Mouse (Mus musculus) kidney, adult 8-10 months (tissue): ENCODE results near the gene Gm1604a.
"Not testable (repeated sequence)": the region's sequence is repeated elsewhere in the genome, so short reads cannot be mapped to it uniquely, and the experiment has no call there.

Source experiments
- DNase-seq, 2 experiments: peaks; one replicate each; pipeline ENCODE4 v3.0.0; 2022

Gm1604a gene

DNA sequence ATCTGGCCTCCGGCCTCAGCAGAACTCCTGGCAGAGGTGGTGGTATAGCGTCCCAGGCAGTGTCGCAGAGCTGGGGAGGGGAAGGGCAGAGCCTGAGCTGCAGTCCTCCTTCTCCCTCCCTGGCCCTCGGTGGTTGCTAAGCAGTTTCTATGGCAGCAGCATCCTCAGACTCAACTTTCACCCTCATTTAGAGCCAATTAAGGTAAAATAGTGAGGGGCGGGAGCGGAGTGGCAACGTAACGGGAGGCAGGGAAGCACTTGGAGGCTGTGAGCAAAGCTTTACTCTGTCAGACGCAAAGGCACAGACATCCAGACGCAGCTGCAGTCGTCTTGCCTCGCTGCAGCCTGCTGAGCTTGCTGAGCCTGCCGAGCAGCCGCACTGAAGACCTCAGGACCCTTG is at the start of gene Gm1604a:
TSS of gene Gm1604a (plus strand) at position 312 of the 400 bp plus-strand sequence.
- not testable (repeated sequence) for DNase-seq

DNA sequence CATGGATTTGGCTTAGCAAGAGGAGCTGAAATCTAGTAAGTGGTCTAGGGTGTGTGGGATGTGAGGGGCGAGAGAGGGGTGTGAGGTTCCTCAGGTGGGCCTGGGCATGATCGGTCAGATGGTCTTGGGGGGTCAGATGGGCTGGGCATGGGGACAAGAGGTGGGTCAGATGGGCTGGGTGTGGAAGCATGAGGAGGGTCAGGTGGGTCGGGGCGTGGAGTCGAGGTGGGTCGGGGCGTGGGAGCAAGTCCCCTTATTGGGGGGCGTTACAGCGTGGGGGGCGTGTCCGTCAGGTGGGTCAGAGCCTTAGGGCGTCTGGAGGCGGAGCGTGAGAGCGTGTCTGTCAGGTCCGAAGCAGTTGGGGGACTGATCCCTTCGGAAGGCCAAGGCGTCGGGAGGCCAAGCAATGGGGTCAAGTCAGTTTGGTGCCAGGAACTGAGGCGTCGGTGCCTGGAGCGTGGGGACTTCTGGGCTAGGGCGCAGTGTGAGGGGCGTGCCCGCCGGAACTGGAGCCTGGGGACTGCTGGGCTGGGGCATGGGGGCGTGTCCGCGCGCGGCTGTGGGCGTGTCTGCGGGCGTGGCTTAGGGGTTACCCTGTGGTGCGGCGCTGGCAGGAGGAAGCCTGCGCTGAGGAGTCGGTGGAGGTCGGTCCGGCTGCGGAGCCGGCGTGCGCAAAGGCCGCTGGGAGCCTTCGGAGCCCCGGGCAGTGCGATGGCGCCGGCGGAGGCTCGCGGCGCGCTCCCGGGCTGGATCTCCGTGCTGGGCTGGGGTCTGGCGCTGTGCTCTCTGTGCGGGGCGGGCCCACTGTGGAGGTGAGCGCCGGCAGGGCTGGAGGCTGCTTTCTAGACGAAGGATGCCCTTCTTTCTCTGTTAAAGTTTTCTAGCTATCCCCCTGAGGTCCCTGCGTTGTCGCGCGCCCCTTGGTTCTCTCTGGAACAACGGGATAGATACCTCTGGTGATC is 46.8 kb upstream of the Gm1604a start, which contains the start of gene Gm49721:
TSS of gene Gm49721 (plus strand) at position 618 of the 962 bp plus-strand sequence.
- peak; percentile 80 for DNase-seq

DNA sequence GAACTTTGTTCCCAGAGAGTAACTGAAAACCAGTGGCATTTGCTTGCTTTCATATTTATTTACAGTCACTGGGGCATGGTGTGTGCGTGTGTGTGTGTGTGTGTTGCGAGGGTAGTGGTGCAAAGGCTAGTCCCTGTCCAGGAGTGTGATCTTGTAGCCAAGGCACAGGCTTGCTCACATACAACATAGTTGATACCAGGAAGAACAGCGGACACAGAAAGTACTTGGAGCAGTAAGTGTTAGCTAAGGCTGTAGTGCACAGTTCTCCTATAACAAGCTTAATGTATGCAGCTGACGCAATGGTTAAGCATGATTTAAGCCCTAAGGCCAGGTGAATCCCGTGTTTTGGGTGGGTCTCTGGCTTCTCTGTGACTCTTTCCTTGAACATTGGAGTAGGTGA is 46.0 kb upstream of the Gm1604a start:
- not testable (repeated sequence) for DNase-seq

DNA sequence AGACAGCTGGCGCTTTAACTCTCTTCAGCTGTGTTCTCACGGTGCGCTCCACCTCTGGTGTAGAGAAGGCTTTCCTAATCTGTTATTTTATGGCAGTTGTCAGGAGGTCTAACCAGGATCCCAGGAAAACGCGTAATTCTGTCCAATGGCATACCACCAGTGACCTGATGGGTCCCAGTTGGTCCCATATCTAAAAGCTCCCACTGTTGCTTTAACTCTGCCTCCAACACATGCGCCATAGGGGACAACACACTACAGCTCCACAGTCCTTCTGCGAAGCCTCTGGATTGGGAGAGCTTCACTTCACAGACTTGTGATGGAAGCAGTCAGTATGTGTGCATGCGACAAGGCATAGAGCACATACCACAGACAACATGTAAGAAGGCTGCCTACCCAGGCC is 45.2 kb upstream of the Gm1604a start:
- not testable (repeated sequence) for DNase-seq

DNA sequence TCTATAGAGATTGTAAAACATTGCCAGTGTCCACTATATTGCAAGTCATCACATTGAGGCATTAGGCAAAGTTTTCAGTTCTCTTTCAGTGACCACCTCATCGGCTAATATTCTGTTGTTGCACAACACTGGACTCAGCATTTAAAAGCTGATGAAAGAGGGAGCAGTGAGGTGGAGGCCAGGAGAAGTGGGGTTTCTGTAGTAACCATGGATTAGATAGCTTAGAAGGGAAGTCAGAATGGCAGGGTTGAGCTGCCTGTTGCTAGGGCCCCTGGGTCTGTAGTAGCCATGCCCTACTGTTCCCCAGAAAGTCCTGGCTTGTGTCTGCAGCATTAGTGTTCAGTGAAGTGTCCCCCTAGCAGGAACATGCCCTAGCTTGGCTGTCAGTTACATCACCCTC is 39.2 kb upstream of the Gm1604a start:
- DNase-seq, result not testable (repeated sequence)

DNA sequence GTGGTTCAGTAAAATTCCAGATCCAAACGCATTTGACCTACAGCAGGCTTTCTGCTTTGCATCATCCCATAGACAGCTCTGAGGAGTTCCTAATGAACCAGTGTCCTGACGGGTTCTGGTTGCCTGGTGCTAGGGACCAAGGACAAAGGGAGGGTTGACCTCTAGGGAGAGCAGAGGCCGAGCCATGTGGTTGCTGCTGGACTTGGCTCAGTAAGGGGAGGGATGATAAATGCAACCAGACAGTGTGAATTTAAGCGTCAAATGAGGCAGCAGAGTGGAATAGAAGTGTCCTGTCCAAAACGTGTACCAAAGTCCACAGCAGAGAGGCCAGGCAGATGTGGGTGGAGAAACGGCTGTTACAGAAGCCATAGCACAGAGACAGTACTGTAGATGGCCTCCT is 29.9 kb upstream of the Gm1604a start:
- DNase-seq, result not testable (repeated sequence)

DNA sequence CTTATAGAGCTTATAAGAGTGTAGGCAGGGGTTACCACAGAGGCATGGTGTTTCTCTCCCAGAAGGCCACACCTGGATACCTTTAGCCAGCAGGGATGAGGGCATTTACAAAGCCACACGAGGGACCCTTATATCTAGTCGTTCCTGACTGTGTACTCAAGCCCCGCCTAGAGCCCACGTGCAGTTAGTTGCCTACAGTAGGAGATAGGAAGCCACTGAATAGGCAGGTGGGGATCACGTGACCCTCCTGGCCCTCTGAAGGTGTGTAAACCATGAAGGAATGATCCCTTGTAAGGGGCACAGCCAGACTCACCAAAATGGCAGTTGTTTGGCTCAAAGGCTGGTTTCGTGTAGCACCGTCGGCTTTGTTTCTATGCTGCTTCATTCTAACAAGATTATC is 28.5 kb upstream of the Gm1604a start:
- not testable (repeated sequence) for DNase-seq

DNA sequence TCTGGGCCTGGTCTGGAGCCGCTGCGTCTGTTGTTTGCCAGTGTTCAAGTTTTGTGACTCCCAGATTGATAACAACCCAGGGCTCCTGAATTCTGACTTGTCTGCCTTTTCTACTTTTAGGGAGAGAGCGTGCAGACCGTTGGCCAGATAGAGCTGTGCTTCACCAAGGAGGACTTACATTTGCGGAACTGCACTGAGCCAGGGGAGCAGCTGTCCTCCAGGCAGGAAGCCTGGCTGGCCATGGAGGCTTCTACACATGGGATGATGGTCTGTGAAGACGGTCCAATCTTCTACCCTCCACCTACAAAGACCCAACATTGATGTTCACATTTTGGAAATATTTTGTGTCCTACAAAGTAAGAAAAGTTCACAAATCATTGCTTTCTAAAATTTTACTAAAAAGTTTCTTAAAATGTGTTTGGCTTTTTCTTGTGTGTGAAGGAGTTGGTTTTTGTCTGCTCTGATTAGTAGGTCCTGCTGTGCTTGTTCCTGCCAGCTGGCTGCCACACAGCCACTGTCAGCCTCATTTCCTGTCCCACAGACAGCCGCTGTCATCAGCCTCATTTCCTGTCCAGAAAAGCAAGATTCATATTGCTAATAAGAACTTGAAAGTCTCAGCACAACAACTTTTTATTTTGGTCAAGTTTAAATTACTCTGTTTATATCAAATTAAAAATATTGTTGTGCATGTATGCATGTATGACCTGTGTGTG is 27.4 kb upstream of the Gm1604a start:
- DNase-seq, result not testable (repeated sequence)

DNA sequence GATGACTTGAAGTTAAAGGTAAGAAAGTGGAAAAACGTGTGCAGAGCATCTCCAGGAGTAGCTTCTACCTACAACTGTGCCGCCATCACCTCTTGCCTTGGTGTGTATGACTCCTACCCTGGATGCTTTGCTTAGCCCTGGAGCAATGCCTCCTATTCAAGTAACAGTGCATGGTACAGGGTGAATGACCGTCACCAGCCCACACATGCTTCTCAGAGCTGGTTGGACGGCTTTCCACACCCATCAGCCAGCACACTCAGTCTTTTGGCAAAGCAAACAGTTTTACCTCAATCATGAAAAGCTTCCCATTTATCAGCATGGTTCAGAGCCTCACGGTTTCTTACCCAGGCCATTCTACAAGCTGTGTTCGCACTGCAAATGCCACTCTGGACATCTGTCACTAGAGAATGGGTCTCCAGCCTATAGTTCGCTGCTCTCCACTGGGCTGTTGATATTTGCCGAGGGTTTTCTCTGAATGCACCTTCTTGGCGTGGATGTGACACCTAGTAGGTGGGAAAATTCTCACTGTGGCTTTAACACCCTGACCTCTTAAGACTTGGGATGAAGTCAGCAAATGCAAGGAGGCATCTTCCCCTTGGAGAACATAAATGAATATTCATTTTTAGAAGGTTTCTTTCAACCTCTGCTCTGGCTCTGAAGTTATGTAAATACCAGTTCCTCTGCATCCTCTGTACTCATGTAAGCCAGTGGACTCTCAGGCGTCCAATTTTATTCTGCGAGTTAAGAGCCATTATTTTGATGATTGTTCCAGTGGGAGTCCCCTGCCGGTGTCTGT is 23.4 kb upstream of the Gm1604a start:
- DNase-seq, result not testable (repeated sequence)

DNA sequence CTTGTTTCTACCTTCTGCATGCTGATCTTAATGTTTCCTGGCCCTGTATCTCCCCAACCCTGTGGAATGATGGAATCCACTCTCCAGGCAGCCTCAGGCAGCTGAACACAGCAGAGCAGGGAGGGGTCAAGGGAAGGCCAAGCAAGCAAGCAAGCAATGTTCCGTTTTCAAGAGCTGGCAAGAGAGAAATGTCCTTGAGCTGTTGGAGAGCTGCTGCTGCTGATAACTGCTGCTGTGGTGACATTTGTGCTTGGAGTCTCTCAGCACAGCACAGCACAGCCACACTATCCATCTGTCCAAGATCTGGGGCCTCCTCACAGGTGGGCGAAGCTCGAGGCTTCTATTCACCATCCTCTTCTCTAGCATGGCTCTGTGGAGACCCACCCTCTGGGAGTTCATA is 22.0 kb upstream of the Gm1604a start:
- not testable (repeated sequence) for DNase-seq

DNA sequence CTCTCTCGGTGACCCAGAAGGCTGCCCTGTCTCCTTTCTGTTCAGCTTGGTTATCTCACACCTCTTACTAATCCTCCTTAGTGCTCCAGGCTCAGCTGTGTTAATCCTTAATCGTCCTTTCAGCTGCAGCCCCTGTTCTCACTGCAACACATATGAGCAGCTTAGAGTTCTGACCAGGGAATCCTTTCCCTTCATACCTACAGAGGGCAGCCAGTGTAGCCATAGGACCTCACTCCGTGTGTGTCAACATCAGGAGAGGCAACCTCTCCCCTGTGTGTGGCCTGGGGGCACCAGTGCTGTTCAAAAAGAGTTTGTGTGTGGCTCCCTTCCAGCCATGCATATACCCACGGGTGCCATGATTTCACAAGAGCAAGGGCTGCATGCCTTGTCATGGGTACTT is 19.7 kb upstream of the Gm1604a start:
- DNase-seq, result not testable (repeated sequence)

DNA sequence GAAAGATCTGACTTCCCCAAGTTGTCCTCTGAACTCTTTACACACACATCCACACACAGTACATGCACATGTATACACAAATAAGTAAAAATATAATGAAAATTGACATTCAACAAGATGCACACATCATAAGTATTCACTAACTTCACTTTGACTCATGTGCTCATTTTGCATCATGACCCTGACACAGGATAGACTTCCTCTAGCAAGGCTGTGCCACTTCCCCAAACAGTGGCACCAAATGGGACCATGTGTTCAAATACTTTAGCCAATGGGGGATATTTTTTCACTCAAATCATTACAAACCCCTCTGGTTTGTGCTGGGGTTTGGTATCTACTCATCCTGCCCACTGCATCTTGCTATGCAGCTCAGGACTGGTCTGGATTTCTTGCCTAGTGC is 16.5 kb upstream of the Gm1604a start:
- DNase-seq, result not testable (repeated sequence)

DNA sequence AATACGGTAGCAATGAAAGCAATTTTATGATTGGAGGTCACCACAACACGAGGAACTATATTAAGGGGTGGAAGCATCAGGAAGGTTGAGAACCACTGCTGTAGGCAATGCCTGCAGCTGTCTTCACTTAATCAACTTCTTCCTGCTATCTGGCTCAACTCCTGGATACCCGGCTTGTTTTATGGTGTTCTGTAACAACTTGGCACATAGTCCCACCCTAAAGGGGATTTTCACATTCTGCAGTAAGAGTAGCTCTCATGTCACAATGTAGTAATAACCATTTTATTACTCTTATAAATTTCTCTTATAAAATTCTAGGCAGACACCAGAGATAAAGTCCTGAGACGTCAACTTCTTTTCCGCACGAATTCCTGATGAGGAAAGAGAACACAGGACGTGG is 15.9 kb upstream of the Gm1604a start:
- not testable (repeated sequence) for DNase-seq

DNA sequence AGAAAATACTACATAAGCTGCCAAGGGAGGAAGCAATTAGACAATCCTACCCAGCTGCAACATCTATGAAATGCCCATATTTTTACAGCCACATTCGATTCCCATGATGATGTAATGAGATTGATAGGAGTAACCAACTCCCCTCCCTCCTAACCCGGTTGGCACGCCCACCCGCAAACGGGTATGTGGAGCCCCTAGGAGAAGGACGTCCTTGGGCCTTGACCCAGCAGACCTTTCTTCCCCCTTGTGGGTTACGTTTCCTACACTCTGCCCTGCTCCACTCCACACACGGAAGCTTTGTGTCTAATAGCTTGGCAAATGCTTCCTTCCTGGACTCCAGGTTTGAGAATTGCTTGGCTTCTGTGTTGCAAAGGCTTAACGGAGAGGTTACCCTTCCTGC is 15.5 kb upstream of the Gm1604a start:
- DNase-seq, result not testable (repeated sequence)

DNA sequence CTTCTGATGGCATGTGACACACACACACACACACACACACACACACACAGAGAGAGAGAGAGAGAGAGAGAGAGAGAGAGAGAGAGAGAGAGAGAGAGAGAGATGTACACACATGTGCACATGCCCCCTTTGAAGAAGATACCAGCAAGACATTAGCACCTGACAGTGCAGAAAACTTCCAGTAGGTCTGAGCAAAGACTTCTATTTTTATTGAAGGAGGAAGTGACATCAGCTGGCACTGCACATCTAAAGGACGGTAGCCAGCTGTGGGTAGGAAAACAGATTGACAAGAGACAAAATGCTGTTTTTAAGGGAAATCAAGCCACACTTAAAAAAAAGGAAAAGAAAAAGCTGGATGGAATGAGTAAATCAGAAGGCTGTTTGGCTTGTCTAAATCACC is 11.2 kb upstream of the Gm1604a start:
- not testable (repeated sequence) for DNase-seq

DNA sequence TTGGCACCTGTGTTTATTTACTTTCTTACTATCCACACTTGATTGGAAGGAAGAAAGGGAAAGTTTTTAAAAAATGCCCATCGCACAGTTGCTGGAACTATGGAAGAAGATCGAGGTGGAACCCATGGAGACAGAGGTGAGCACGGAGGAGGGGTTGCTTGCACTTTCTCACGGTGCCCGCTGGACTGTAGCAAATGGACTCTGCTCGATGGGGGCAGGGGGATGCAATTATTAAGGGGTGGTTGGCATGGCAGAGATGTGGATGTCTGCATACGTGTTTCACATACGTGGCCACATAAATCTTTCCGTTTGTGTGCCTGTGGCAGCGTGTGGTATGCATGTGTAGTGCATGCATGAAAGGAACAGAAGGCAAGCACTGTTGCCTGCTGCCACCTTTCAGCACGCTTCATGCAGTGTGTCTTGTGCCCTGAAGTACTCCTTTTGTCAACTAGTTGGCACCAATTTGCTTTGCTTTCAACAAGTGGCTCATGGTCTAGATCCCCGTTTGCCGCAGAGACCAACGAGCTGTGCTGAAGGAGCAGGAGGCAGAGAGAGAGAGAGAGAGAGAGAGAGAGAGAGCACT is 487 bp downstream of the Gm1604a start:
- DNase-seq, result not testable (repeated sequence)

DNA sequence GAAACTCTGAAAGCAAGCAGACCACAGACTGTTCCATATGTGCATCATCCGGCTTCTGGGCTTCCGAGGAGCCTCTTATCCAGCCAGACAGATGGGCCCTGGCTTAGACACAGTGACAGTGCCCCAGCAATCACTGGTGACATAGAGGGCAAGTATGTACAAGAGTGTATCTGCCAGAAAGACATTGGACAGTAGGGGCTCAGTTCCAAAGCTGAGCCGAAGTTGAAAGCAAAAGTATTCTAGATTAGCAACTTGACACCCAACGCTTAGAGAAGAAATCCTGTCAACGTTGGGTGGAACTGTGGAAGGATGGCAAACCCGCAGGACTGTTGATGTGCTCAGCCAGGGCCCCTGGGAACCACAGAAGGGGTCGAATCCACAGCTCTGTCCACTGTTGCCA is 4.8 kb downstream of the Gm1604a start:
- not testable (repeated sequence) for DNase-seq

DNA sequence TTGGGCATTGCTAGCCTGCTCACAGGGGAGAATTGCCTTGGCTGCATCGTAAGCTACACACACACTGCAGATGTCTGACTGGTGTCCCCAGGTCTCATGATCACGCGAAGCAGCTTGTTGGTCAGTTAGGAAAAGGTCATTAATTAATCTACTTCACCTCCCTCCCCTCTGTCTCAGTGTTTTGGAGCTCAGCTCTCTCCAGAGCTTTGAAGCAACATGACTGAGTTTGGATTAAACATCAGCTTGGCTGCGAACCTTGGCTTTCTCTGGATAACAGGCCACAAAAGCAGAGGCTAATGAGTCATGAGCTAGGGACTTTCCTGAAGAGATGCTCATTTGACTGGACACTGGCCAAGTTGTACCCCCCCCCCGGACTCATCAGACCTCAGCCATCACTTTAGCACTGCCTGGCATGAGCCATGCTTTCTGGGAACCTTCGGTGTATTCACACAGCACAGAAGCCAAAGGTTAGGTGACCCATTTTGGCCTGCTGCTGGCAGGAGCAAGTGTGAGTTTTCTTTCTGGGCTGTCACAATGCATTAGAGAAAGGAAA is 5.3 kb downstream of the Gm1604a start:
- peak in 1 of 2 experiments; percentile 17 for DNase-seq

DNA sequence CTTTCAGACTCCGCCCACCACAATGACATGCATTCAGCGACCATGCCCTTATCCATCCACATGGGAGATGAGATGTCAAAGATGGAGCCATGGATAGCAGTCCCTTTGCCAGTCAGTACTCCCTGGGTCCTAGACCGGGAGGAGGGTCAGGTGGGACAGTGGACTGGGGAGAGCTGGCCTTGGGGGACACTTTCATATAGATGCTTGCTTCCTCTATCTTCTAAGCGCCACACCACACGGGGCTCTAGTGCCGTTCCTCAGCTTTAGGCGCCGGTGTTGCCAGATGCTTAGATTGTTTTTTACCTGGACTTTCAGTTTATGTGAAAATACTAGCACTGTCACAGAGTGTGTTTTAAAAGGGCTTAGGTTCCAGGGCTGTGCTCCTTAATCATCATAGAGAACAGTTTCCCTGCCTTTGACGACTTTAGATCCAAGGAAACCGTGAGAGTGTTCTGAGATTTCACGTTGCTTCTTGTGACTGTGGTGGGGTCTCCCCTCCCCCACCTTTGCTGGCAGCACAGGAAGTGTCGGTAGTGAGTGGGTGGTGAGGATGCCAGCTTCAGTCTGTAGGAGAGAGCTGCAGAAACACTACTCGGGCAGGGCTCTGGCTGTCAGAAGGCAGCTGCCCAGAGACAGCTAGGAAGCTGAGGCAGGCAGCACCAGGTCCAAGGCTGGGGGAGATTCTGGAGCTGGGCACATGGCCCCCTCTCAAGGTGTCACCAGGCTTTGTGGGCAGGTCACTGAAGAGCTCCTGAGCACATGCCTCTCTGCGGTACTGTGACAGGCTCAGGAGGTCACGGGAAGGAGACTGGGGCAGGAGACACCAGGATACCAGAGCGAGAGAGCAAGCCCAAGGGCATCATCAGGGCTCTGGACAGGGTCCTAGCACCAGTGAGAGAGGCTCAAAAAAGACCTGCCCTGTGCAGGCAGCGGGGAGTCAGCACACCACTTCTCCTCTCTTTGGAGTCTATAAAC is 8.1 kb downstream of the Gm1604a start:
- DNase-seq, result not testable (repeated sequence)

DNA sequence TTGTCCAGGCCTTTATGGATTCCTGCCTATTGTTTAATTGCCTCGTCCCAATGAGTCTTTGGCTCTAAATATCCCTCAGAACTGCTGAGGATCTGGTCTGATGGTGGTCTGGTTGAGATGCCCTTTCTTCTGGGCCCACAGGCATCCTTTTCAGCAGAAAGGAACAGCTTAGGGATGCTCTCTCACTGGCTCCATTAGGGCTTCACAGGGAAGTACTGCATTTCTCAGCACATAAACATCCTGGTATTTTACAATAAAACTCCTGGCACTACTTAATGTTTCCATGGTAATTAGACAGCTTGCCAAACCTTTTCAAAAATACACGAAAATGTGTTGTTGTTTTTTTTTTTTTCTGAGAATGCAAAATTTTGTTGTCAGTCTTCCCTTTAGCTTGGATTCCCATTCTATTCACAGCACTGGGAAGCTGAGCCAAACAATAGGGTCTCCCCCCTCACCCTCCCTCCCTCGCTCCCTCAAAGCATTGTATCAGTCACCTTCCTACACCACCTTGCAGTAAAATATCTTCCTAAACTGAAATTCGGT is 43.7 kb downstream of the Gm1604a start:
- not testable (repeated sequence) for DNase-seq
